Mouse (Mus musculus) embryonic fibroblast, embryonic 13.5 days (primary cell): ENCODE measurements around the gene Ncln. TPM values are rescaled to one million over a fixed set of nuclear protein-coding genes. Genes with fewer than 3 reads are reported as not detected.
"Not testable (repeated sequence)": the region's sequence is repeated elsewhere in the genome, so short reads cannot be mapped to it uniquely, and the experiment has no call there.

ENCODE experiments used
- H3K27ac ChIP-seq: 2 replicates; pipeline ENCODE4 v1.5.1; 2012; ENCODE audit warnings: low read length, control low read depth, inconsistent platforms; ENCODE audit not compliant: insufficient read depth
- H3K4me1 ChIP-seq: 2 replicates; pipeline ENCODE4 v1.6.1; 2011; ENCODE audit warnings: low read length; ENCODE audit not compliant: control insufficient read depth, insufficient read depth
- H3K4me3 ChIP-seq: 2 replicates; pipeline ENCODE4 v1.5.1; 2011; ENCODE audit warnings: mild to moderate bottlenecking, control low read depth, low read length; ENCODE audit not compliant: insufficient read depth
- CTCF ChIP-seq: IDR thresholded peaks from 2 replicates; pipeline ENCODE4 v1.5.1; 2011; ENCODE audit warnings: mild to moderate bottlenecking, control low read depth, low read length, moderate library complexity, borderline replicate concordance; ENCODE audit not compliant: insufficient read depth
- POLR2A ChIP-seq: IDR thresholded peaks from 2 replicates; pipeline ENCODE4 v1.6.1; 2011; ENCODE audit warnings: low read depth, mild to moderate bottlenecking, control low read depth, low read length, moderate library complexity
- polyA plus RNA-seq: library from polyadenylated mRNA; stranded (reverse); fragments of >200 nt; gene quantifications from 2 replicates; pipeline ENCODE4 v1.2.4, GENCODE M21; 2011; ENCODE audit warnings: low read depth; ENCODE audit not compliant: missing spikeins, insufficient read length

Ncln gene
- polyA plus RNA-seq, 1 experiment = 62.8 TPM

DNA sequence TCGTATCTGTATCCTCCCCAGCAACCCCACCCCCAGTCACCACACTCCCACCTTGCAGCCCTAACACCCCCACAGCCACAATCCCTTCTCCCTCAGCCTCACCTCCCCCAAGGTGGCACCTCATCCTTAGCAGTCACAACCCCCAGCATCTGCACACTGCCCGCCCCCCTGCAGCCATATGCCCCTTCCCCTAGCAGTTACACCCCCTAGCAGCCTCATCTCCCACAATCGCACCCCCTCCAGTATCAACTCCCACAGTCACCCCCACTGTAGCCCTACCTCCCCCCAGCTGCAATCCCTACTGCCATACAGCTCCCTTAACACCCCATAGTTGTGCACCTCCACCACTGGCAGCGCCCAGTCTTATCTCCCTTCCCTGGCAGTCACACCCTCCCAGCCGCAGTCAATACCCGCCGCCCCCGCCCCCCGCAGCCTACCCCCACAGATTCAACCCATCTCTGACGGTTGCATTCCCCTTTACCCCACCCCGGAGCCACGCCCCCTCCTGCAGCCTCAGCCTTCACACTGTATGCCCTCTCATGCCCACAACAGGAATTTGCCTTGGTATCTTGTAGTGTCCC lies 39.1 kb downstream of the Ncln start:
- TF ChIP-seq CTCF (no peak), POLR2A (no peak)
- H3K27ac ChIP-seq = no peak overlapping the region
- H3K4me1 ChIP-seq = no peaks in the 10 kb centered on the region
- H3K4me3 ChIP-seq = no peak overlapping the region

DNA sequence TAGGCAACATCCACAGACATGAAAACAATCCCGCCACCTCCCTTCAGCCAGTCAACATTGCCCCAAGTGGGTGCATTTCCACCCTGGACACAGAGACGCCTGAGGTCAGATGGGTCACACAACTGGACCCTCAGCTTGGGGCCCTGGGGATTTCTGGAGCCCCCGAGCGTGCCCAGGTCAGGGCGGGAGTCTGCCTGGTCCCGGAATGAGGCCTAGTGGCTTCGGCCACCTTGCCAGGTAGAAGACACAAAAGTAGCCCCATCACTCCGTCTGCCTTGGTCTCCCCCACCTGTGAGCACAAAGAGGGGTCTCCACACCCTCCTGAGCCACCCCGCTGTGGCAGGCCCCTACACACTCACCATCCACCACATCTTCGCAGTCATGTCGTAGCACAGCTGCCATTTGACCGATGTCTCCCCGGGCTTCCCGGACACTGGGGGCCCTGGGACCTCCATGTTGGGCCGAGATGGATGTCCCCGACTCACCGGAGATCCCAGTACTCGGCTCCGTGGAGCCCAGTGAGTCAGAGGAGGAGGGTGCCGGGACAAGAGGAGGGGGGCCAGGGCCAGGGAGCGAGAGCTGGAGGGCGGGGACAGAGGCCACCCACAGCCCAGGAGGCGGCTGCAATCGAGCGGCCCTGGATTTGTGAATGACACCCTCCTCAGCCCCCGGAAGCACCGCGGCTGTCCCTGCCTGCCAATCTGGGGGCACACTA lies 40.9 kb downstream of the Ncln start, which contains the start of gene Nfic:
TSS of gene Nfic (minus strand) at position 455 of the 715 bp plus-strand sequence.
- no peak for TF ChIP-seq CTCF
- TF ChIP-seq POLR2A = no peak
- Histone ChIP-seq H3K4me1 (no peaks in the 10 kb centered on the region), H3K4me3 (no peak within 1 kb of the TSS), H3K27ac (no peak within 1 kb of the TSS)

DNA sequence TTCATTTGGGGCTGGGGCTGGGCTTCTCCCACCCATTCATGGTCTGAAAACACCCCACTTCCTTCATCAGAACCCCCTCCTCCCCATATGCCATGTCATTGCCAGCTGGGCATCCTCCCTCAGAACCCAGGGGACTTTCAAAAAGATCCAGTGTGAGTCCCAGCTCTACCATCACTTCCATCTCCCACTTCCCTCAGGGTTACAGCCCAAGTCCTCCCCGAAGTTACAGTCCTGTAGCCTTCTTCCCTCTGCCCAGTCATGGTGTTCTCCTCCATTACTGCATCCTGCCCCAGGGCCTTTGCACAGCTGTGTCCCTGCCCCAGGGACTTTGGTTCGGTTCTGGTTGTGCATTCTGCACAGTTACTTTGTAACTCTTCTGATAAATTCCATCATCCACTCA lies 42.1 kb downstream of the Ncln start:
- TF ChIP-seq POLR2A = no peak
- TF ChIP-seq CTCF = no peak

DNA sequence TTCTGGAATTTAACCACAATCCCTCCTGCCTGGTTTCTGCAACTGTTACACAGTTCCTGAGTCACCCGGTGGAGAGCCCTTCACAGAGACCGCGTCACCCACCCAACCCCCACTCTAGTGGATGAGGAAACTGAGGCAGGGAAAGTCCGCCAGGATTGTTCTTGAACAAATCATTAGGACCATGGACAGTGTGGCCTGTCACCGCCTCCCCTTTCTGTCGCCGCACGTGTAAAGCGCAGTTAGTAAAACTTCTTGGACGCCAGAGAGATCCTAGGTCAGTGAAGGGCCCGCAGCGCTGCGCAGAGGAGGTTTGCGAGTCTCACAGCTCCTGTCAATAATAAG lies 43.3 kb downstream of the Ncln start:
- no peak overlapping the region for H3K4me3 ChIP-seq
- no peak overlapping the region for H3K27ac ChIP-seq
- TF ChIP-seq POLR2A (no peak), CTCF (no peak)
- H3K4me1 ChIP-seq = no peaks in the 10 kb centered on the region

More for the DNA sequence above, 42.1 kb downstream of the Ncln start:
- Histone ChIP-seq H3K4me3 (no peak overlapping the region), H3K27ac (no peak overlapping the region), H3K4me1 (no peaks in the 10 kb centered on the region)

DNA sequence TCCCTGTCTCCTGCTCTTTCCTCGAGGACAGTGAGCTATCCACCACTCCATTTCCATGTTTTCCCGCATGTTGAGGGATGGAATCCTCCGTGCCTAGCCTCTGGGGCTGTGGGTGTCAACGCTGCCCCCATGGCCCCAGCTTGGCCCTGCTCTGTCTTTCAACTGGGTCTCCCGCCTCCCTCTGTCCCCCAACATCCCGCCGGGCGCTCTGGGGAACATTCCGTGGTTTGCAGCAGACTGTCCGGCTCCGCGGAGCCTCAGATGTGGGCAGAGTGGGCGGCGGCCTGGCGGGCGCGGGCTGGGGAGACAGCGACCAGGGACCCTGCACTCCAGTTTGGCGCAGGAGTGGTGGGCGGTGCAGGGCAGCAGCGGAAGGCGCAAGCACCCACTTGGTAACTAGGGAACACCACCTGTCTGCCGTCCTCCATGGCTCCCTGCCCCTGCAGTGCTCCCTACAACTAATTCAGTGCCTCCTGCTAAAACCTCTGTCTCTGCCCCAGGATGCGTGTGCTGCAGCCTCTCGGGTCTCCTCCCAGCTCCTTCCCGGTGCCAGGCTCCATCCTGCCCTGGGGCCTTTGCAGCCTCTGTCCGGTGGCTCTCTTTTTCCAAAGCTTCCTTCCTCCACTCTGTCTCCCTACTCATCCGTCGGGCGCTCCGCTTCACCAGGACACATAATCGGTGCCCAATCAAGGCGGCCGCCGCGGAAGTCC lies 43.8 kb downstream of the Ncln start:
- H3K4me3 ChIP-seq = no peak overlapping the region
- no peak overlapping the region for H3K27ac ChIP-seq
- H3K4me1 ChIP-seq = no peaks in the 10 kb centered on the region
- no peak for TF ChIP-seq CTCF
- no peak for TF ChIP-seq POLR2A

DNA sequence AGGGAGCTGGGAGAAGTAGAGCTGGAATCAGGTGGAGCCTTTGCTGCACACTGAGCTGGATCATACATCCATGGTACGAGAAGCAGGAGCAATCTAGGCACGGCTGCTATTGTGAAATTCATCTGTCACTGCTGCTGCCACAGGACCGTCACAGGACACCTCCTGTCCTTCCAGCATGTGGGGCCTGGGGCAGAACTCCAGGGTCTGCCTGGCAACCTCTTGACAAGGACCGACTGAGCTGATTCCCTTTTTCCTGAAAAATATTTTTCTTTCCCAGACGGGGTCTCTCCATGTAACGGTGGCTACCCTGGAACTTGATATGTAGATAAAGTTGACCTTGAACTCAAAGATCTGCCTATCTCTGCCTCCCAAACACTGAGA lies 44.8 kb downstream of the Ncln start:
- no peak for TF ChIP-seq POLR2A
- no peak for TF ChIP-seq CTCF
- H3K27ac ChIP-seq = no peak overlapping the region

DNA sequence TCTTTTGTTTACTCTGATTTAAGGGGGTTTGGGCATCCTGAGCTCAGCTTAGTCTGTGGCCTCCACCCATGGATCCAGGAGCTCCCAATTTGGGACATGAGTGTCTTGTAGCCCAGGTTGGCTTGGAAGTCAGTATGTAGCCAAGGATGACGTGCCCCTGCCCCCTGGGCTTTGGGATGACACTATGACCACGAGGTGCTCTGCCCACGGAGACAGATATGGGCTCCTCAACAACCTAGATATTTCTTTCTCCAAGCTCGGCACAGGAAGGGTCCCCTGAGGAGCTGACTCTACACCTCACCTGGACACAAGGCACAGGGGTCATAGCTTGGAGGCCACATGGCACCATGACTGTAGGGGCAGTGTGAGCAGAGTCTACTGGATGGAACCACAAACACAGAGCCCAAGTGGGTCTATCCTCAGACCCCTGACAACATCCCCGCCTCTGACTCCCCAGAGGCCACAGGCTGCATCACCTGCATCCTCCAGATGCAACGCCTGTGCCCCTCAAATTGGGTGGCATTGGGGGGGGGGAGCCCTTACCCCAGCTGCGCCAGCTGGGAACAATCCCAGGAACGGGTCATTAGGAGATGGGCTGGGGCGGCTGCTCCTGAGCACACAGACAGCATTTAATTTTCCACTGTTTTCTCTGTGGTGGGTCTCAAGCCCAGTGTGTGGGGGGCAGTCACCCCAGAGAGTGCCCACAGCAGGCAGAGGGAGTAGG lies 45.4 kb downstream of the Ncln start:
- Histone ChIP-seq H3K4me3 (no peak overlapping the region), H3K4me1 (no peaks in the 10 kb centered on the region), H3K27ac (no peak overlapping the region)
- no peak for TF ChIP-seq CTCF
- no peak for TF ChIP-seq POLR2A

More for the DNA sequence above, 44.8 kb downstream of the Ncln start:
- no peak overlapping the region for H3K4me3 ChIP-seq
- H3K4me1 ChIP-seq = no peaks in the 10 kb centered on the region

DNA sequence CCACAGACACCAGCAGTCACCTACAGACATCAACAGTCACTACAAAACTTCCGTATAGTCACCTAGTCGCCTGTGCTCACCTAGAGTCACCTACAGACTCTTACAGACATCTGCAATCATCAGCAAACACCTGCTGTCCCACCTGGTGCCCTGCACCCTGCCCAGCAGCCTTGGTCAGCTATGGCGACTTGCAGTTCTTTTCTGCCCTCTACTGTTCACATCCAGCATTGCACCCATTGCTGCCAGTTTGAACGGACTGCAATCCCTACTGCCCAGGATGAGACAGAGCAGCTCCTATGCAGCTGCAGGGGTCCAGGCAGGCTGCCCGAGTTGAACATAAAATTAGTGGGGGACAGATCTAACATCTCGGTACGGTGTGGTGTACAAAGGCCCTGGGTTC lies 46.1 kb downstream of the Ncln start:
- Histone ChIP-seq H3K27ac (no peak overlapping the region), H3K4me3 (no peak overlapping the region), H3K4me1 (no peaks in the 10 kb centered on the region)
- TF ChIP-seq CTCF = peak; percentile 96
- TF ChIP-seq POLR2A = no peak

DNA sequence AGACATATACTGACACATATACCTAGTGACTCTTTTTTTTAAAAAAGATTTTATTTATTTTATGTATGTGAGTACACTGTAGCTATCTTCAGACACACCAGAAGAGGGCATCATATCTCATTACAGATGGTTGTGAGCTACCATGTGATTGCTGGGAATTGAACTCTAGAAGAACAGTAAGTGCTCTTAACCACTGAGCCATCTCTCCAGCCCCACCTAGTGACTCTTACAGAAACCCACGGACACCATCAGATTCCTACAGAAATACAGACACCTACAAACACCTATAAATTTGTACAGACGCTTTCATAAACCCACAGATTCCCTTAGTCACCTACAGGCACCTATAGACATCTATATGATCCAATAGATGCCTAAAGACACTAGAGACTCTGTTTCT lies 50.7 kb downstream of the Ncln start:
- H3K4me1 ChIP-seq, H3K27ac ChIP-seq, H3K4me3 ChIP-seq: not testable (repeated sequence)

DNA sequence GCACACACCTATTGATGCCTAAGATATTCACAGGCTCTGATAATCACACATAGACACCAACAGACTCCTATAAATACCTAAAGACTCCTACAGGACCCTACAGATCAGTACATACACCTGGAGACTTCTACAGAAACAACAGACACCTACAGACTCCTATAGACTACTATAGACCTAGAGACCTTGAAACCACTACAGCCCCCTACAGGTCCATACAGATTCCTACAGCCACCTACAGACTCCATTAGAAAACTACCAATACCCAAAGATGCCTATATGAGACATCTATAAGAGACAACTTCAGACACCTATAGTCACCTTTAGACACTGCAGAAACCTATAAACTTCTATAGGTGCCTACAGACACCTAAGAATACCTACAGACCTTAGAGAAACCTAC lies 55.2 kb downstream of the Ncln start:
- Histone ChIP-seq H3K4me1 (no peaks in the 10 kb centered on the region), H3K4me3 (no peak overlapping the region), H3K27ac (no peak overlapping the region)
- no peak for TF ChIP-seq POLR2A
- TF ChIP-seq CTCF = no peak

Other genes with a start within 250 kb of the Ncln start
- gene Matk, start 243.5 kb downstream of the Ncln start, polyA plus RNA-seq = 0.90 and 1.2 TPM in 2 replicates
- gene Mrpl54, start 229.5 kb downstream of the Ncln start, polyA plus RNA-seq = 52.9 and 53.7 TPM in 2 replicates
- 43.2 and 44.8 TPM in 2 replicates for gene Apba3, start 229.4 kb downstream of the Ncln start, polyA plus RNA-seq
- not detected in 2 replicates for gene Tjp3, start 204.8 kb downstream of the Ncln start, polyA plus RNA-seq
- 40.1 and 43.0 TPM in 2 replicates for gene Pip5k1c, start 203.4 kb downstream of the Ncln start, polyA plus RNA-seq
- 20.0 and 20.1 TPM in 2 replicates for gene Cactin, start 175.3 kb downstream of the Ncln start, polyA plus RNA-seq
- 5.7 and 7.4 TPM in 2 replicates for gene Tbxa2r, start 167.7 kb downstream of the Ncln start, polyA plus RNA-seq
- 0.37 and 0.39 TPM in 2 replicates for gene Gipc3, start 153.1 kb downstream of the Ncln start, polyA plus RNA-seq
- gene Hmg20b, start 145.9 kb downstream of the Ncln start, polyA plus RNA-seq = 75.2 and 81.8 TPM in 2 replicates
- 5.7 and 6.2 TPM in 2 replicates for gene Mfsd12, start 138.9 kb downstream of the Ncln start, polyA plus RNA-seq
- gene 4930404N11Rik, start 130.6 kb downstream of the Ncln start, polyA plus RNA-seq = 0.61 TPM in 1 of 2 replicates, not detected in the other
- 26.4 and 26.7 TPM in 2 replicates for gene Fzr1, start 117.9 kb downstream of the Ncln start, polyA plus RNA-seq
- 37.7 and 50.1 TPM in 2 replicates for gene Dohh, start 112.0 kb downstream of the Ncln start, polyA plus RNA-seq
- 1.4 TPM in 1 of 2 replicates, not detected in the other for gene Gm48551, start 111.9 kb downstream of the Ncln start, polyA plus RNA-seq
- 1.1 TPM in 1 of 2 replicates, not detected in the other for gene Gm48552, start 107.4 kb downstream of the Ncln start, polyA plus RNA-seq
- 0.58 and 2.2 TPM in 2 replicates for gene Smim24, start 103.3 kb downstream of the Ncln start, polyA plus RNA-seq
- 64.3 and 84.8 TPM in 2 replicates for gene Nfic, start 40.8 kb downstream of the Ncln start, polyA plus RNA-seq
- 4.4 and 4.5 TPM in 2 replicates for gene Celf5, start 13.7 kb downstream of the Ncln start, polyA plus RNA-seq
- not detected in 2 replicates for gene S1pr4, start 3.7 kb upstream of the Ncln start, polyA plus RNA-seq
- 0.83 TPM in 1 of 2 replicates, not detected in the other for gene Gna15, start 27.8 kb upstream of the Ncln start, polyA plus RNA-seq
- gene Gna11, start 48.8 kb upstream of the Ncln start, polyA plus RNA-seq = 64.4 and 66.3 TPM in 2 replicates
- gene Aes, start 63.1 kb upstream of the Ncln start, polyA plus RNA-seq = 354 and 424 TPM in 2 replicates
- 22.4 and 25.7 TPM in 2 replicates for gene Tle2, start 78.2 kb upstream of the Ncln start, polyA plus RNA-seq
- gene Tle6, start 104.7 kb upstream of the Ncln start, polyA plus RNA-seq = 16.5 and 26.4 TPM in 2 replicates
- 0.75 and 0.86 TPM in 2 replicates for gene BC025920, start 109.9 kb upstream of the Ncln start, polyA plus RNA-seq
- 14.0 and 17.5 TPM in 2 replicates for gene Sirt6, start 131.4 kb upstream of the Ncln start, polyA plus RNA-seq
- 9.0 and 11.6 TPM in 2 replicates for gene Ankrd24, start 132.1 kb upstream of the Ncln start, polyA plus RNA-seq
- gene Gm10778, start 152.7 kb upstream of the Ncln start, polyA plus RNA-seq = 2.7 and 2.9 TPM in 2 replicates
- 11.8 and 14.4 TPM in 2 replicates for gene Zfp433, start 208.4 kb upstream of the Ncln start, polyA plus RNA-seq